Mouse (Mus musculus) kidney, postnatal 0 days (tissue): Measurements from ENCODE around the gene Ninj2. TPM values are rescaled to one million over a fixed set of nuclear protein-coding genes. Genes with fewer than 3 reads are reported as not detected.
A peak's percentile ranks its signal among the peaks of the same experiment; 100 is the strongest.

Source experiments
- ATAC-seq: fragments of 200-750 bp; cut with Nextera tagmentation; replicated peaks from 2 replicates; pipeline ENCODE4 v1.8.0; 2017; ENCODE audit warnings: low read depth, moderate number of reproducible peaks, moderate TSS enrichment, moderate library complexity; ENCODE audit not compliant: low FRiP score
- DNase-seq: peaks from one replicate; pipeline ENCODE4 v3.0.0-alpha.2; 2016; ENCODE audit warnings: low spot score
- H3K27ac ChIP-seq: fragments of 300-500 bp; sonication (generic); 2 replicates; pipeline ENCODE4 v1.5.1; 2014; ENCODE audit warnings: mild to moderate bottlenecking
- H3K27me3 ChIP-seq: fragments of 300-500 bp; sonication (generic); 2 replicates; pipeline ENCODE4 v1.6.1; 2014; ENCODE audit warnings: low read length, mixed read lengths; ENCODE audit not compliant: insufficient read depth
- H3K36me3 ChIP-seq: fragments of 300-500 bp; sonication (generic); 2 replicates; pipeline ENCODE4 v1.6.1; 2014; ENCODE audit warnings: low read length, mixed read lengths; ENCODE audit not compliant: insufficient read depth
- H3K4me1 ChIP-seq: fragments of 300-500 bp; sonication (generic); replicated peaks from 2 replicates; pipeline ENCODE4 v1.6.1; 2014; ENCODE audit warnings: antibody characterized with exemption, low read length, mixed read lengths; ENCODE audit not compliant: insufficient read depth
- H3K4me2 ChIP-seq: fragments of 300-500 bp; sonication (generic); 2 replicates; pipeline ENCODE4 v1.6.1; 2014; ENCODE audit warnings: mild to moderate bottlenecking, low read length, moderate library complexity, mixed read lengths
- H3K4me3 ChIP-seq: fragments of 300-500 bp; sonication (generic); replicated peaks from 2 replicates; pipeline ENCODE4 v1.5.1; 2014; ENCODE audit warnings: low read depth, low read length
- H3K9ac ChIP-seq: fragments of 300-500 bp; sonication (generic); 2 replicates; pipeline ENCODE4 v1.6.1; 2014; ENCODE audit warnings: low read depth, low read length
- H3K9me3 ChIP-seq: fragments of 300-500 bp; sonication (generic); replicated peaks from 2 replicates; pipeline ENCODE4 v1.6.1; 2016; ENCODE audit warnings: low read length, inconsistent platforms, mixed read lengths
- CTCF ChIP-seq: IDR thresholded peaks from 2 replicates; pipeline ENCODE4 v1.5.1; 2016; ENCODE audit warnings: antibody characterized with exemption, low read depth, mild to moderate bottlenecking, moderate library complexity
- WGBS: fragments of 180-500 bp; shearing (Covaris S2); extraction: QIAGEN DNeasy Blood & Tissue Kit; methylation state at CpG from one replicate; pipeline ENCODE4 v1.1.7; 2014; 5-methylcytosine and 5-hydroxymethylcytosine counted together
- polyA plus RNA-seq: library from polyadenylated mRNA; unstranded; fragments of >200 nt; fragmentation: Nextera tagmentation; extraction: Ambion mirVana; gene quantifications from 2 replicates; pipeline ENCODE4 v1.2.1, GENCODE M21; 2015

The Ninj2 gene
- polyA plus RNA-seq, 1 experiment from 2014 or later, result not detected

- TF ChIP-seq CTCF, result no peak
- ATAC-seq (no peak), DNase-seq (no peak)
- Histone ChIP-seq H3K4me1 (no peaks in the 10 kb centered on the region), H3K27ac (no peak overlapping the region), H3K27me3 (no peaks in the 10 kb centered on the region), H3K4me2 (no peak overlapping the region), H3K9me3 (no peaks in the 10 kb centered on the region), H3K36me3 (no peaks in the 10 kb centered on the region), H3K9ac (no peak overlapping the region), H3K4me3 (no peak overlapping the region)
- 41% methylated on average over 15 of the region's 15 CpGs for WGBS
Observed at GRCm38 (mm10) chr6:120090712-120091248, 2.4 kb upstream of the Ninj2 start.

GRCm38 (mm10) chr6:120091956-120092355 is 1.2 kb upstream of the Ninj2 start:
- DNase-seq, result no peak
- H3K27ac ChIP-seq, result no peak overlapping the region
- no peaks in the 10 kb centered on the region for H3K27me3 ChIP-seq
- no peak overlapping the region for H3K4me3 ChIP-seq
- WGBS, result 76% methylated on average over 4 of the region's 4 CpGs
- TF ChIP-seq CTCF, result no peak
- H3K4me1 ChIP-seq, result no peaks in the 10 kb centered on the region
- H3K4me2 ChIP-seq, result no peak overlapping the region
- H3K36me3 ChIP-seq, result no peaks in the 10 kb centered on the region
- H3K9me3 ChIP-seq, result no peaks in the 10 kb centered on the region
- ATAC-seq, result no peak
- no peak overlapping the region for H3K9ac ChIP-seq

- no peak overlapping the region for H3K27ac ChIP-seq
- 84% methylated on average over 9 of the region's 9 CpGs for WGBS
- H3K36me3 ChIP-seq, result no peaks in the 10 kb centered on the region
- no peak for DNase-seq
- no peaks in the 10 kb centered on the region for H3K4me1 ChIP-seq
- no peak for TF ChIP-seq CTCF
- no peak for ATAC-seq
- H3K4me2 ChIP-seq, result no peak overlapping the region
- H3K27me3 ChIP-seq, result no peaks in the 10 kb centered on the region
- no peak overlapping the region for H3K9ac ChIP-seq
- H3K9me3 ChIP-seq, result no peaks in the 10 kb centered on the region
- H3K4me3 ChIP-seq, result no peak overlapping the region
Observed at GRCm38 (mm10) chr6:120094091-120094776, 1.1 kb downstream of the Ninj2 start.

DNA sequence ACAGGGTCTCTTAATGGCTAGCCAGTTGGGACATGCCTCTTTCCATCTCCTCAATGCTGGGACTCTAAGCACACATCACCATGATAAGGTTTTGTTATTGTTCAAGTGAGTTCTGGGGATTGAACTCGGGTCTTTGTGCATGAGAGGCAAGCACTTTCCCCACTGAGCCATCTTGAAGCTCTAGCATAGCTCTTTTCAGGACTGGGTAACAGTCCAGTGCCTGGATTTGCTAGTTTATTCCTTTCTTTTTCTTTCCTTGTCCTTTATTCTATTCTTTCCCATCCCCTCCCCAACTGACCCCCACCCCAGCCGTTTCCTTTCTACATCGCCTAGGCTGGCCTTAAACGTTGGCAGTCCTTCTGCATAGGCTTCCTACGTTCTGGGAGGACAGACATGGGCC is 1.9 kb downstream of the Ninj2 start:
- Histone ChIP-seq H3K4me3 (no peak overlapping the region), H3K4me2 (no peak overlapping the region), H3K36me3 (no peaks in the 10 kb centered on the region), H3K9ac (no peak overlapping the region), H3K27me3 (no peaks in the 10 kb centered on the region), H3K4me1 (no peaks in the 10 kb centered on the region), H3K27ac (no peak overlapping the region), H3K9me3 (no peaks in the 10 kb centered on the region)
- WGBS, result 69% methylated on average over 5 of the region's 5 CpGs
- no peak for TF ChIP-seq CTCF
- no peak for DNase-seq
- ATAC-seq, result no peak

- Histone ChIP-seq H3K4me3 (no peak overlapping the region), H3K36me3 (no peaks in the 10 kb centered on the region), H3K4me2 (no peak overlapping the region), H3K9me3 (no peaks in the 10 kb centered on the region), H3K27ac (no peak overlapping the region), H3K27me3 (no peaks in the 10 kb centered on the region), H3K9ac (no peak overlapping the region), H3K4me1 (no peaks in the 10 kb centered on the region)
- 87% methylated on average over 1 of the region's 1 CpGs for WGBS
- DNase-seq (no peak), ATAC-seq (no peak)
- no peak for TF ChIP-seq CTCF
Observed at GRCm38 (mm10) chr6:120095501-120095900, 2.4 kb downstream of the Ninj2 start.

DNA sequence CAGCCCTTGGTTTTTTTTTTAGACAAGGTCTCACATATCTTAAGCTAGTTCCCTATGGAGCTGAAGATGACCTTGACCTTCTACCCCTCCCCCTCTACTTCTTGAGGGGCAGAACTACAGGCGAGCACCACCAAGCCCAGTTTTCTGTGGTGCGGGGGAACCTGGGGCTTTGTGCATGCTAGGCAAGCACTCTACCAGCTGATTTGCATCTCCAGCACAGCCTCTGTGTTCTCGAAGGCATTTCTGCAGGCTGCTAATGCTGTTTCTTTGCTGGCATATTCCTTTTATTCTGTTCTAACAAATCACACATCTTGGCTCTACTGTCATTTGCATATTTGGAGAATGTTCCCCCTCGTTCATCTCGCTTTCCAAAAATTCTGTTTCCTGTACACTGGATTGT is 6.2 kb downstream of the Ninj2 start:
- H3K4me3 ChIP-seq, result no peak overlapping the region
- no peaks in the 10 kb centered on the region for H3K36me3 ChIP-seq

More for the DNA sequence above, 6.2 kb downstream of the Ninj2 start:
- no peak overlapping the region for H3K9ac ChIP-seq
- H3K27ac ChIP-seq, result no peak overlapping the region
- TF ChIP-seq CTCF, result no peak
- 59% methylated on average over 5 of the region's 5 CpGs for WGBS
- no peaks in the 10 kb centered on the region for H3K4me1 ChIP-seq
- no peak overlapping the region for H3K4me2 ChIP-seq
- peak; percentile 23 for DNase-seq
- no peaks in the 10 kb centered on the region for H3K9me3 ChIP-seq
- no peak for ATAC-seq
- H3K27me3 ChIP-seq, result no peaks in the 10 kb centered on the region
